In the genomic region with DNA sequence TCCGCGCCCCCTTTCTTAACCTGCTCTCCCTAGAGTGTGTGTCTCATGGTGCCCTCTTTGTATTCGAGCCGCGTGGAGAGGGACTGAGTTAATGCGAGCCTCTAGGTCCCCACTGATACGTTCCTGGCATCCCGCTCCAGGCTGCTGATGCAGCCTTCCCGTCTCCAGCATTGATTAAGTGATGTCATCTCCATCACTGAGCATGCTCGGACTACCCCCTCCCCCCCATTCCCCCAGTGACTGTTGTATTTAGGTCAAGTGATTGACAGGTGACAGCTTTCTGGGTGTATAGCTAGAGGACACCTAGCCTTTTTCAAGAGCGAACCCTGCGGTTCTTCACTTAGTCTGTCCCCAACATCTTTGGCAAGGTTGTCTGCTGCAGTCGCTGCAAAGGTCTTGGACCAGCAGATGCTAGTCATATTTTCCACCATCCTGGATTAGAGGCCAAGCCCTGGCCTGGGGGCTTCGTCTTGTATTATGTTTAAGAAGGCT, we compare ENCODE assay signal across 8 mouse cellular contexts. TPM values are rescaled to one million over a fixed set of nuclear protein-coding genes. Genes with fewer than 3 reads are reported as not detected.
DNase-seq lines count a peak whose midpoint lies in the region; ATAC-seq and TF ChIP-seq lines count a peak whose summit lies in the region.

No protein-coding gene starts in this region.

- H3K4me3 ChIP-seq in ES-Bruce4 (ENCODE audit: low read depth, low read length), result peak overlapping the region; percentile 81
- H3K4me3 ChIP-seq in forebrain, embryonic 15.5 days, result peak overlapping the region; percentile 88

- no peak for TF ChIP-seq EP300 in ES-Bruce4 (IDR thresholded peaks at IDR 0.05; ENCODE audit: insufficient read depth, low read depth, low read length)

- no peaks in the 10 kb centered on the region for H3K27me3 ChIP-seq in ES-Bruce4 (ENCODE audit: control insufficient read depth, insufficient read depth, low read length, poor library complexity, severe bottlenecking)
- H3K27me3 ChIP-seq in forebrain, embryonic 15.5 days, result no peaks in the 10 kb centered on the region

- ATAC-seq in forebrain, embryonic 15.5 days (replicated peaks), result peak; percentile 63

- H3K4me1 ChIP-seq in ES-Bruce4 (ENCODE audit: control insufficient read depth, insufficient read depth, low read length), result no peaks in the 10 kb centered on the region
- peaks cover 28% of the 10 kb centered on the region for H3K4me1 ChIP-seq in forebrain, embryonic 15.5 days

- no peak for TF ChIP-seq CTCF in ES-Bruce4 (IDR thresholded peaks at IDR 0.05; ENCODE audit: low read depth, low read length)

- no peaks in the 10 kb centered on the region for H3K9me3 ChIP-seq in ES-Bruce4 (replicated peaks; ENCODE audit: control insufficient read depth, insufficient read depth, low read length, poor library complexity, severe bottlenecking)
- no peaks in the 10 kb centered on the region for H3K9me3 ChIP-seq in forebrain, embryonic 15.5 days

- peak overlapping the region; percentile 35; the same call in 1 of the 2 replicates for H3K9ac ChIP-seq in ES-Bruce4 (ENCODE audit: low read depth, poor library complexity, severe bottlenecking)
- H3K9ac ChIP-seq in forebrain, embryonic 15.5 days (replicated peaks), result peak overlapping the region; percentile 96

- no peaks in the 10 kb centered on the region for H3K36me3 ChIP-seq in ES-Bruce4 (ENCODE audit: control insufficient read depth, insufficient read depth, low read length, poor library complexity, severe bottlenecking)
- H3K36me3 ChIP-seq in forebrain, embryonic 15.5 days, result peaks cover 4% of the 10 kb centered on the region; the same call in 1 of the 2 replicates

- intact Hi-C loops in left cerebral cortex, postnatal 14 days (cut with DNase I), result loop anchor here (5.0 kb wide), 2 partner anchors 92 to 107 kb away; no protein-coding TSS in a partner anchor

- TF ChIP-seq POLR2A in ES-Bruce4 (IDR thresholded peaks at IDR 0.05; ENCODE audit: insufficient read depth, low read length), result no peak

- peak; percentile 68 for DNase-seq in cerebellum, adult 11-12 months
- DNase-seq in left cerebral cortex, postnatal 14 days (ENCODE audit: low spot score in 2 of 2), result peak; percentile 47 to 55
- peak; percentile 69 for DNase-seq in retina, embryonic 14.5 days (ENCODE audit: low spot score)
- DNase-seq in spleen, adult 18-20 months, result no peak
- no peak for DNase-seq in thymus, postnatal 14 days
- no peak for DNase-seq in urinary bladder, postnatal 4 days (ENCODE audit: low spot score in 2 of 2)

- H3K27ac ChIP-seq in ES-Bruce4 (ENCODE audit: insufficient read depth, low read length), result no peak overlapping the region
- H3K27ac ChIP-seq in forebrain, embryonic 15.5 days (replicated peaks), result peak overlapping the region; percentile 94

- 2% methylated on average over 14 of the region's 14 CpGs for WGBS in forebrain, embryonic 15.5 days

- H3K4me2 ChIP-seq in forebrain, embryonic 15.5 days (replicated peaks), result peak overlapping the region; percentile 54

RNA-seq across cellular contexts. Expression of a gene that starts 1.6 kb away (rescaled TPM):
- 25.8 and 28.2 TPM in 2 replicates for polyA plus RNA-seq in ES-Bruce4 (2011; ENCODE audit: insufficient read depth, insufficient read length, low read depth, missing spikeins)
- 171 and 172 TPM in 2 replicates for polyA plus RNA-seq in forebrain, embryonic 15.5 days (2015; fragmentation: Nextera tagmentation; extraction: Ambion mirVana)
- total RNA-seq in left cerebral cortex, postnatal 14 days (2021), result 100 to 1,000 TPM; 532 to 560 TPM

Comparison
In these comparisons a context has a peak if more than half of its experiments do, and no peak if none do; other contexts are left out.
1. DNase-seq: peak in cerebellum, adult 11-12 months (single experiment), left cerebral cortex, postnatal 14 days (2 of 2) and retina, embryonic 14.5 days (single experiment); none in spleen, adult 18-20 months (0 of 2), thymus, postnatal 14 days (single experiment) and urinary bladder, postnatal 4 days (0 of 2).